Mouse (Mus musculus): ENCODE data around the gene Art4. TPM values are rescaled to one million over a fixed set of nuclear protein-coding genes. Genes with fewer than 3 reads are reported as not detected.
"Not testable (repeated sequence)": the region's sequence is repeated elsewhere in the genome, so short reads cannot be mapped to it uniquely, and the experiment has no call there.

Gene Art4
- 197 and 198 TPM in 2 replicates for total RNA-seq (2015; ENCODE audit: low replicate concordance)
- 348 and 388 TPM in 2 replicates for total RNA-seq (2017; ENCODE audit: low replicate concordance)

- peak; percentile 82 for ATAC-seq (replicated peaks; ENCODE audit: low FRiP score, poor library complexity, severe bottlenecking)
These were observed at the start of gene Art4 for GRCm38 (mm10) chr6:136857186-136857872. Gene Art4 (minus strand): TSS chr6:136857733.

- ATAC-seq (replicated peaks; ENCODE audit: low FRiP score, poor library complexity, severe bottlenecking) = no peak
These were observed 49.4 kb upstream of the Art4 start for GRCm38 (mm10) chr6:136906937-136907293.

GRCm38 (mm10) chr6:136906283-136906936, 48.9 kb upstream of the Art4 start:
- ATAC-seq (replicated peaks; ENCODE audit: low FRiP score, poor library complexity, severe bottlenecking) = no peak

GRCm38 (mm10) chr6:136903885-136904470, 46.4 kb upstream of the Art4 start:
- no peak for ATAC-seq (replicated peaks; ENCODE audit: low FRiP score, poor library complexity, severe bottlenecking)

- no peak for ATAC-seq (replicated peaks; ENCODE audit: low FRiP score, poor library complexity, severe bottlenecking)
These were observed 45.0 kb upstream of the Art4 start for GRCm38 (mm10) chr6:136902527-136902926.

GRCm38 (mm10) chr6:136901010-136901409, 43.5 kb upstream of the Art4 start:
- no peak for ATAC-seq (replicated peaks; ENCODE audit: low FRiP score, poor library complexity, severe bottlenecking)

GRCm38 (mm10) chr6:136900369-136901009, 43.0 kb upstream of the Art4 start:
- no peak for ATAC-seq (replicated peaks; ENCODE audit: low FRiP score, poor library complexity, severe bottlenecking)

GRCm38 (mm10) chr6:136898954-136899353, 41.4 kb upstream of the Art4 start:
- ATAC-seq (replicated peaks; ENCODE audit: low FRiP score, poor library complexity, severe bottlenecking) = no peak

- no peak for ATAC-seq (replicated peaks; ENCODE audit: low FRiP score, poor library complexity, severe bottlenecking)
These were observed 40.7 kb upstream of the Art4 start for GRCm38 (mm10) chr6:136898222-136898621.

GRCm38 (mm10) chr6:136897789-136898188, 40.3 kb upstream of the Art4 start:
- ATAC-seq (replicated peaks; ENCODE audit: low FRiP score, poor library complexity, severe bottlenecking) = no peak

GRCm38 (mm10) chr6:136894532-136895339, 37.2 kb upstream of the Art4 start:
- no peak for ATAC-seq (replicated peaks; ENCODE audit: low FRiP score, poor library complexity, severe bottlenecking)

- no peak for ATAC-seq (replicated peaks; ENCODE audit: low FRiP score, poor library complexity, severe bottlenecking)
These were observed 34.5 kb upstream of the Art4 start for GRCm38 (mm10) chr6:136892002-136892401.

GRCm38 (mm10) chr6:136889554-136889953, 32.0 kb upstream of the Art4 start:
- ATAC-seq (replicated peaks; ENCODE audit: low FRiP score, poor library complexity, severe bottlenecking) = no peak

- ATAC-seq (replicated peaks; ENCODE audit: low FRiP score, poor library complexity, severe bottlenecking) = no peak
These were observed 31.5 kb upstream of the Art4 start for GRCm38 (mm10) chr6:136889067-136889466.

- no peak for ATAC-seq (replicated peaks; ENCODE audit: low FRiP score, poor library complexity, severe bottlenecking)
These were observed 30.3 kb upstream of the Art4 start for GRCm38 (mm10) chr6:136887854-136888253.

- not testable (repeated sequence) for ATAC-seq (replicated peaks; ENCODE audit: low FRiP score, poor library complexity, severe bottlenecking)
These were observed 27.2 kb upstream of the Art4 start for GRCm38 (mm10) chr6:136884766-136885165.

GRCm38 (mm10) chr6:136883961-136884360, 26.4 kb upstream of the Art4 start:
- ATAC-seq (replicated peaks; ENCODE audit: low FRiP score, poor library complexity, severe bottlenecking) = no peak

- no peak for ATAC-seq (replicated peaks; ENCODE audit: low FRiP score, poor library complexity, severe bottlenecking)
These were observed 25.9 kb upstream of the Art4 start for GRCm38 (mm10) chr6:136883431-136883915.

GRCm38 (mm10) chr6:136881678-136882077, 24.1 kb upstream of the Art4 start:
- ATAC-seq (replicated peaks; ENCODE audit: low FRiP score, poor library complexity, severe bottlenecking) = no peak

GRCm38 (mm10) chr6:136875670-136876069, 18.1 kb upstream of the Art4 start, which contains the start of gene Mgp:
Gene Mgp (minus strand): TSS chr6:136875823.
- ATAC-seq (replicated peaks; ENCODE audit: low FRiP score, poor library complexity, severe bottlenecking) = no peak

Data from erythroblast, adult 5-6 weeks (primary cell).